ENCODE assay signal across 8 mouse cellular contexts in genomic region chr6:58596294-58596653, GRCm38 (mm10). TPM values are rescaled to one million over a fixed set of nuclear protein-coding genes. Genes with fewer than 3 reads are reported as not detected.
A peak's percentile ranks its signal among the peaks of the same experiment; 100 is the strongest.
DNase-seq lines count a peak whose midpoint lies in the region; ATAC-seq and TF ChIP-seq lines count a peak whose summit lies in the region.

No protein-coding gene starts in this region.

- ATAC-seq in forebrain, embryonic 15.5 days (replicated peaks): peak; percentile 76
- peak; percentile 82 for ATAC-seq in hindbrain, embryonic 15.5 days (ENCODE audit: low FRiP score, low read depth)
- ATAC-seq in limb, embryonic 14.5 days (ENCODE audit: low FRiP score, low read depth): peak; percentile 87
- peak; percentile 82 for ATAC-seq in midbrain, embryonic 16.5 days

- H3K9ac ChIP-seq in forebrain, embryonic 15.5 days (replicated peaks): peak overlapping the region; percentile 8; the same call in 1 of the 2 replicates
- peak overlapping the region; percentile 39; the same call in 1 of the 2 replicates for H3K9ac ChIP-seq in hindbrain, embryonic 15.5 days
- H3K9ac ChIP-seq in limb, embryonic 14.5 days (ENCODE audit: low read depth, low read length, severe bottlenecking): peak overlapping the region; percentile 37
- H3K9ac ChIP-seq in midbrain, embryonic 16.5 days (ENCODE audit: low read depth, low read length): peak overlapping the region; percentile 57

- H3K36me3 ChIP-seq in forebrain, embryonic 15.5 days: no peaks in the 10 kb centered on the region
- no peaks in the 10 kb centered on the region for H3K36me3 ChIP-seq in hindbrain, embryonic 15.5 days
- H3K36me3 ChIP-seq in limb, embryonic 14.5 days (ENCODE audit: control insufficient read depth, insufficient read depth, low read length): no peaks in the 10 kb centered on the region
- H3K36me3 ChIP-seq in midbrain, embryonic 16.5 days (ENCODE audit: control insufficient read depth, insufficient read depth, low read length): no peaks in the 10 kb centered on the region

- no peaks in the 10 kb centered on the region for H3K4me1 ChIP-seq in forebrain, embryonic 15.5 days
- H3K4me1 ChIP-seq in hindbrain, embryonic 15.5 days (replicated peaks): peaks cover 10% of the 10 kb centered on the region
- H3K4me1 ChIP-seq in limb, embryonic 14.5 days (ENCODE audit: control insufficient read depth, insufficient read depth, low read length): no peaks in the 10 kb centered on the region
- peaks cover 4% of the 10 kb centered on the region; the same call in 1 of the 2 replicates for H3K4me1 ChIP-seq in midbrain, embryonic 16.5 days (ENCODE audit: control insufficient read depth, insufficient read depth, low read length)

- H3K27ac ChIP-seq in forebrain, embryonic 15.5 days (replicated peaks): 0 out of 2 replicates have a peak overlapping the region, but pooled peaks have one; percentile 16
- H3K27ac ChIP-seq in hindbrain, embryonic 15.5 days (replicated peaks): peak overlapping the region; percentile 11
- peak overlapping the region; percentile 9 for H3K27ac ChIP-seq in limb, embryonic 14.5 days (replicated peaks; ENCODE audit: low read depth, low read length)
- no peak overlapping the region; the same call in 1 of the 2 replicates for H3K27ac ChIP-seq in midbrain, embryonic 16.5 days (ENCODE audit: low read length)

- peak overlapping the region; percentile 37 for H3K4me2 ChIP-seq in forebrain, embryonic 15.5 days (replicated peaks)
- peak overlapping the region; percentile 47 for H3K4me2 ChIP-seq in hindbrain, embryonic 15.5 days
- peak overlapping the region; percentile 40 for H3K4me2 ChIP-seq in limb, embryonic 14.5 days (replicated peaks; ENCODE audit: low read depth, low read length, severe bottlenecking)
- peak overlapping the region; percentile 39 for H3K4me2 ChIP-seq in midbrain, embryonic 16.5 days (ENCODE audit: low read length)

- H3K27me3 ChIP-seq in forebrain, embryonic 15.5 days: no peaks in the 10 kb centered on the region
- no peaks in the 10 kb centered on the region for H3K27me3 ChIP-seq in hindbrain, embryonic 15.5 days
- H3K27me3 ChIP-seq in limb, embryonic 14.5 days (ENCODE audit: control insufficient read depth, insufficient read depth, low read length): no peaks in the 10 kb centered on the region
- no peaks in the 10 kb centered on the region for H3K27me3 ChIP-seq in midbrain, embryonic 16.5 days (ENCODE audit: control insufficient read depth, insufficient read depth, low read depth, low read length)

- H3K9me3 ChIP-seq in forebrain, embryonic 15.5 days: peaks cover 3% of the 10 kb centered on the region; the same call in 1 of the 2 replicates
- no peaks in the 10 kb centered on the region for H3K9me3 ChIP-seq in hindbrain, embryonic 15.5 days
- peaks cover 6% of the 10 kb centered on the region; the same call in 1 of the 2 replicates for H3K9me3 ChIP-seq in limb, embryonic 14.5 days (ENCODE audit: control insufficient read depth, low read length)
- H3K9me3 ChIP-seq in midbrain, embryonic 16.5 days (replicated peaks; ENCODE audit: control insufficient read depth, low read length, poor library complexity, severe bottlenecking): 0 out of 2 replicates have a peak, but pooled peaks cover 2% of the 10 kb centered on the region

- 18% methylated on average over 16 of the region's 16 CpGs for WGBS in forebrain, embryonic 15.5 days
- WGBS in hindbrain, embryonic 15.5 days: 18% methylated on average over 16 of the region's 16 CpGs
- WGBS in limb, embryonic 14.5 days: 14% methylated on average over 16 of the region's 16 CpGs
- 14% methylated on average over 16 of the region's 16 CpGs for WGBS in midbrain, embryonic 16.5 days

- DNase-seq in gastrocnemius, adult 18-20 months (ENCODE audit: low spot score): peak; percentile 8
- DNase-seq in gastrocnemius, adult 8-10 months (ENCODE audit: low spot score in 2 of 2): no peak
- peak; percentile 39 for DNase-seq in adrenal gland, postnatal 10 days
- peak; percentile 74 for DNase-seq in limb, embryonic 14.5 days (ENCODE audit: low spot score)
- DNase-seq in thymus, adult 18-20 months: peak; percentile 10 to 29

- no peak for TF ChIP-seq POLR2A in limb, embryonic 14.5 days (IDR thresholded peaks at IDR 0.05; ENCODE audit: borderline replicate concordance, extremely low read depth, insufficient read depth, insufficient read length)

- H3K4me3 ChIP-seq in forebrain, embryonic 15.5 days: peak overlapping the region; percentile 37
- peak overlapping the region; percentile 33 for H3K4me3 ChIP-seq in hindbrain, embryonic 15.5 days
- peak overlapping the region; percentile 29 for H3K4me3 ChIP-seq in limb, embryonic 14.5 days (replicated peaks; ENCODE audit: low read length)
- H3K4me3 ChIP-seq in midbrain, embryonic 16.5 days (ENCODE audit: low read depth, low read length): peak overlapping the region; percentile 25

RNA-seq across cellular contexts. Expression of gene Abcg2, which starts 12.0 kb away (rescaled TPM):
- total RNA-seq in gastrocnemius, adult 18-20 months (2021): 10 to 100 TPM; 17.2 to 18.7 TPM
- 10 to 100 TPM; 13.6 to 16.8 (median 14.9) TPM for total RNA-seq in gastrocnemius, adult 8-10 months (2022)
- total RNA-seq in adrenal gland, postnatal 10 days (2021): 10 to 100 TPM; 51.1 to 58.6 TPM
- polyA plus RNA-seq in forebrain, embryonic 15.5 days (2015; fragmentation: Nextera tagmentation; extraction: Ambion mirVana): 30.4 and 31.1 TPM in 2 replicates
- 39.6 and 40.6 TPM in 2 replicates for polyA plus RNA-seq in hindbrain, embryonic 15.5 days (2015; fragmentation: Nextera tagmentation; extraction: Ambion mirVana)
- 28.9 and 29.5 TPM in 2 replicates for polyA plus RNA-seq in limb, embryonic 14.5 days (2012; rRNA removed)
- polyA plus RNA-seq in limb, embryonic 14.5 days (2014; fragmentation: Nextera tagmentation; extraction: Ambion mirVana): 42.9 and 45.4 TPM in 2 replicates
- polyA plus RNA-seq in midbrain, embryonic 16.5 days (2015; fragmentation: Nextera tagmentation; extraction: Ambion mirVana): 30.0 and 35.5 TPM in 2 replicates

Comparison
In these comparisons a context has a peak if more than half of its experiments do, and no peak if none do; other contexts are left out.
1. DNase-seq: peak in gastrocnemius, adult 18-20 months (single experiment), adrenal gland, postnatal 10 days (single experiment), limb, embryonic 14.5 days (single experiment) and thymus, adult 18-20 months (2 of 2); none in gastrocnemius, adult 8-10 months (0 of 2).
2. Peak in every context shown above with its lines, with median percentiles within 50 percentile points of each other: ATAC-seq, H3K4me2 ChIP-seq, H3K4me3 ChIP-seq and H3K9ac ChIP-seq.